Mouse (Mus musculus): ENCODE data around the gene Ms4a15. TPM values are rescaled to one million over a fixed set of nuclear protein-coding genes. Genes with fewer than 3 reads are reported as not detected.

The Ms4a15 gene
- polyA plus RNA-seq (2012; rRNA removed), result not detected in 2 replicates

GRCm38 (mm10) chr19:10993150-10993549 is at the start of gene Ms4a15:
Gene Ms4a15, minus strand, starts transcription at chr19:10993250.
- Histone ChIP-seq H3K27ac (ENCODE audit: insufficient read depth, low read length) (no peak within 1 kb of the TSS), H3K4me1 (ENCODE audit: control insufficient read depth, insufficient read depth, low read length) (no peaks in the 10 kb centered on the region), H3K4me3 (ENCODE audit: insufficient read depth, low read length) (no peak within 1 kb of the TSS)
- no peak for TF ChIP-seq CTCF (IDR thresholded peaks at IDR 0.05; ENCODE audit: extremely low read depth, insufficient read depth, low read length)
- no peak for TF ChIP-seq POLR2A (IDR thresholded peaks at IDR 0.05; ENCODE audit: extremely low read depth, insufficient read depth, low read length)

- TF ChIP-seq POLR2A (IDR thresholded peaks at IDR 0.05; ENCODE audit: extremely low read depth, insufficient read depth, low read length) (no peak), CTCF (IDR thresholded peaks at IDR 0.05; ENCODE audit: extremely low read depth, insufficient read depth, low read length) (no peak)
- no peak overlapping the region for H3K27ac ChIP-seq (ENCODE audit: insufficient read depth, low read length)
- H3K4me3 ChIP-seq (ENCODE audit: insufficient read depth, low read length), result no peak overlapping the region
- H3K4me1 ChIP-seq (ENCODE audit: control insufficient read depth, insufficient read depth, low read length), result no peaks in the 10 kb centered on the region
Observed at GRCm38 (mm10) chr19:11037570-11037969, 44.5 kb upstream of the Ms4a15 start.

- H3K4me3 ChIP-seq (ENCODE audit: insufficient read depth, low read length), result no peak overlapping the region
- H3K27ac ChIP-seq (ENCODE audit: insufficient read depth, low read length), result no peak overlapping the region
- H3K4me1 ChIP-seq (ENCODE audit: control insufficient read depth, insufficient read depth, low read length), result no peaks in the 10 kb centered on the region
- TF ChIP-seq CTCF (IDR thresholded peaks at IDR 0.05; ENCODE audit: extremely low read depth, insufficient read depth, low read length) (no peak), POLR2A (IDR thresholded peaks at IDR 0.05; ENCODE audit: extremely low read depth, insufficient read depth, low read length) (no peak)
Observed at GRCm38 (mm10) chr19:11022382-11022781, 29.3 kb upstream of the Ms4a15 start.

GRCm38 (mm10) chr19:11017891-11018290 is 24.8 kb upstream of the Ms4a15 start, which contains the start of gene Ms4a18:
Gene Ms4a18, minus strand, starts transcription at chr19:11018031.
- no peak for TF ChIP-seq CTCF (IDR thresholded peaks at IDR 0.05; ENCODE audit: extremely low read depth, insufficient read depth, low read length)
- TF ChIP-seq POLR2A (IDR thresholded peaks at IDR 0.05; ENCODE audit: extremely low read depth, insufficient read depth, low read length), result no peak
- H3K4me1 ChIP-seq (ENCODE audit: control insufficient read depth, insufficient read depth, low read length), result no peaks in the 10 kb centered on the region
- H3K4me3 ChIP-seq (ENCODE audit: insufficient read depth, low read length), result no peak within 1 kb of the TSS
- no peak within 1 kb of the TSS for H3K27ac ChIP-seq (ENCODE audit: insufficient read depth, low read length)

GRCm38 (mm10) chr19:11017251-11017650 is 24.2 kb upstream of the Ms4a15 start:
- TF ChIP-seq CTCF (IDR thresholded peaks at IDR 0.05; ENCODE audit: extremely low read depth, insufficient read depth, low read length) (no peak), POLR2A (IDR thresholded peaks at IDR 0.05; ENCODE audit: extremely low read depth, insufficient read depth, low read length) (no peak)
- no peaks in the 10 kb centered on the region for H3K4me1 ChIP-seq (ENCODE audit: control insufficient read depth, insufficient read depth, low read length)
- no peak overlapping the region for H3K4me3 ChIP-seq (ENCODE audit: insufficient read depth, low read length)
- H3K27ac ChIP-seq (ENCODE audit: insufficient read depth, low read length), result no peak overlapping the region

- no peak for TF ChIP-seq POLR2A (IDR thresholded peaks at IDR 0.05; ENCODE audit: extremely low read depth, insufficient read depth, low read length)
- TF ChIP-seq CTCF (IDR thresholded peaks at IDR 0.05; ENCODE audit: extremely low read depth, insufficient read depth, low read length), result no peak
- no peak overlapping the region for H3K27ac ChIP-seq (ENCODE audit: insufficient read depth, low read length)
- no peaks in the 10 kb centered on the region for H3K4me1 ChIP-seq (ENCODE audit: control insufficient read depth, insufficient read depth, low read length)
- no peak overlapping the region for H3K4me3 ChIP-seq (ENCODE audit: insufficient read depth, low read length)
Observed at GRCm38 (mm10) chr19:11015998-11016397, 22.9 kb upstream of the Ms4a15 start.

GRCm38 (mm10) chr19:11015468-11015867 is 22.4 kb upstream of the Ms4a15 start:
- TF ChIP-seq POLR2A (IDR thresholded peaks at IDR 0.05; ENCODE audit: extremely low read depth, insufficient read depth, low read length) (no peak), CTCF (IDR thresholded peaks at IDR 0.05; ENCODE audit: extremely low read depth, insufficient read depth, low read length) (no peak)
- Histone ChIP-seq H3K4me1 (ENCODE audit: control insufficient read depth, insufficient read depth, low read length) (no peaks in the 10 kb centered on the region), H3K4me3 (ENCODE audit: insufficient read depth, low read length) (no peak overlapping the region), H3K27ac (ENCODE audit: insufficient read depth, low read length) (no peak overlapping the region)

- TF ChIP-seq CTCF (IDR thresholded peaks at IDR 0.05; ENCODE audit: extremely low read depth, insufficient read depth, low read length), result no peak
- no peak for TF ChIP-seq POLR2A (IDR thresholded peaks at IDR 0.05; ENCODE audit: extremely low read depth, insufficient read depth, low read length)
- H3K4me3 ChIP-seq (ENCODE audit: insufficient read depth, low read length), result no peak overlapping the region
- H3K27ac ChIP-seq (ENCODE audit: insufficient read depth, low read length), result no peak overlapping the region
- no peaks in the 10 kb centered on the region for H3K4me1 ChIP-seq (ENCODE audit: control insufficient read depth, insufficient read depth, low read length)
Observed at GRCm38 (mm10) chr19:10991911-10992310, 1.1 kb downstream of the Ms4a15 start.

- TF ChIP-seq CTCF (IDR thresholded peaks at IDR 0.05; ENCODE audit: extremely low read depth, insufficient read depth, low read length), result no peak
- no peak for TF ChIP-seq POLR2A (IDR thresholded peaks at IDR 0.05; ENCODE audit: extremely low read depth, insufficient read depth, low read length)
- Histone ChIP-seq H3K4me1 (ENCODE audit: control insufficient read depth, insufficient read depth, low read length) (no peaks in the 10 kb centered on the region), H3K27ac (ENCODE audit: insufficient read depth, low read length) (no peak overlapping the region), H3K4me3 (ENCODE audit: insufficient read depth, low read length) (no peak overlapping the region)
Observed at GRCm38 (mm10) chr19:10990751-10991150, 2.3 kb downstream of the Ms4a15 start.

GRCm38 (mm10) chr19:10988563-10988962 is 4.5 kb downstream of the Ms4a15 start:
- TF ChIP-seq POLR2A (IDR thresholded peaks at IDR 0.05; ENCODE audit: extremely low read depth, insufficient read depth, low read length), result no peak
- no peak for TF ChIP-seq CTCF (IDR thresholded peaks at IDR 0.05; ENCODE audit: extremely low read depth, insufficient read depth, low read length)
- no peaks in the 10 kb centered on the region for H3K4me1 ChIP-seq (ENCODE audit: control insufficient read depth, insufficient read depth, low read length)
- H3K27ac ChIP-seq (ENCODE audit: insufficient read depth, low read length), result no peak overlapping the region
- no peak overlapping the region for H3K4me3 ChIP-seq (ENCODE audit: insufficient read depth, low read length)

Measured in cortical plate, adult 2 months (tissue).